Mouse (Mus musculus): ENCODE measurements around the gene Gm6588.

GRCm38 (mm10) chr5:112431120-112431775, 18.0 kb upstream of the Gm6588 start:
- TF ChIP-seq CTCF (IDR thresholded peaks at IDR 0.05; ENCODE audit: low read depth) (no peak), EP300 (optimal IDR thresholded peaks at IDR 0.05) (no peak)

Data from stomach, postnatal 0 days (tissue).